Mouse (Mus musculus) gastrocnemius, postnatal 4 days (tissue): ENCODE results near the gene Cdhr4. TPM values are rescaled to one million over a fixed set of nuclear protein-coding genes. Genes with fewer than 3 reads are reported as not detected.
"Not testable (repeated sequence)": the region's sequence is repeated elsewhere in the genome, so short reads cannot be mapped to it uniquely, and the experiment has no call there.

Source experiments
- DNase-seq, 2 experiments: peaks; one replicate each; pipeline ENCODE4 v3.0.0; 2021 to 2022; ENCODE audit warnings: low spot score in 2 of 2, mixed read lengths in 2 of 2
- total RNA-seq, 2 experiments: library from RNA; stranded (reverse); gene quantifications; 2 replicates each; pipeline ENCODE4 v1.2.3; 2021

The Cdhr4 gene
- total RNA-seq, 2 experiments from 2014 or later: 1.4 to 1.7 TPM

DNA sequence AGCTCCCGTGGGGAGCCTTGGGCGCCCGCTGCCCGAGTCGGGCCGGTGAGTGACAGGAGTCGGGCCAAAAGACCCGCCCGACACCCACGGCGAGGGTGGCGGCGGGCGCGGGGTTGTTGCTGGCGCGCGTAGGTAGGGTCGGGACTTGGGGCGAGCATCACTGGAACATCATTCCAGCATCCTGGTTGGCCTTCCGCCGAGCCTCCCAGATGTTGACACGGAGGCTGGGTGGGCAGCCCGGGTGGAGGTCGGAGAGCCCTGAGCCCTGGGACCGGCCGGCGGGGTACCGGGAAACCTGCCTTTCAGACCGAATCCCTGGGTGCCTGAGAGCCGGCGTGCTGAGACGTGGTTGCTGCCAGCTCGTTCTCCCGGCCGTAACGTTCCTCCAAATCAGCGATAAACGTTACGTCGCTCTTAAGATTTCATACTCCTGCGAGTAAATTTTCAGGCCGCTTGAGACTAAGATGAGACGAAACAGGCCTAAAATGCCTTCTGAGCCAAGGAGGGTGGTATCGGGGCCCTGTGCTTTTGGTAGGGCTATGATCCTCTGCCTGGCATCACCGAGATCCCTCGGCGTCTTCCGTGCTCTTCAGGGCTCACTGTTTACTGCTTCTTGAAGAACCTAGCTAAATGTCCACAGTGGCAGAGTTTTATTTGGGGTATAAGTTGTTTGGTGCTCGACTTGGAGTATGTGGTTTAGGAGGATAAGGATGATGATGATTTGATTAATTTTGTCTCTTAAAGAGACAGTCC, 10.7 kb downstream of the Cdhr4 start:
- no peak for DNase-seq

GRCm38 (mm10) chr9:108003531-108003890, 11.2 kb downstream of the Cdhr4 start:
- DNase-seq: no peak

DNA sequence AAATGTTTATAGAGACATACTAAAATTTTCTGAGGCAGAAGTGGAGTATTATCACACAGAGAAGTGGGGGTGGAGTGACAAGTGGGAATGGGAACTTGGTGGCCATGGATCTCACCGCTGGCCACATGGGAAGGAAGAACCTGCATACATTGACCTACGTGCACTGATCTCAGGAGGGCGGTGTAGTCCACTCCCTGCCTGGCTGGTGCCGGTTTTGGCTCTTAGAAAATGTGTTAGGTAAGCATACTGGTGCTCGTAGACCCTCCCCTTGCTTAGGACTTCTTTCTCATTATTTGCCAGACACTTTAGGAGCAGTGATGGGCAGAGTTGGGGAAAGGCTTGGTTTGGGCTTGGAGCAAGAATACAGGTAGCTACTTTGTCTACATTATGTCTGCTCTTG, 15.7 kb downstream of the Cdhr4 start:
- DNase-seq: no peak

- no peak for DNase-seq
Observed at GRCm38 (mm10) chr9:108010385-108010784, 18.1 kb downstream of the Cdhr4 start.

- not testable (repeated sequence) for DNase-seq
Observed at GRCm38 (mm10) chr9:108013577-108013976, 21.3 kb downstream of the Cdhr4 start.

GRCm38 (mm10) chr9:108017127-108017526, 24.8 kb downstream of the Cdhr4 start:
- no peak for DNase-seq

DNA sequence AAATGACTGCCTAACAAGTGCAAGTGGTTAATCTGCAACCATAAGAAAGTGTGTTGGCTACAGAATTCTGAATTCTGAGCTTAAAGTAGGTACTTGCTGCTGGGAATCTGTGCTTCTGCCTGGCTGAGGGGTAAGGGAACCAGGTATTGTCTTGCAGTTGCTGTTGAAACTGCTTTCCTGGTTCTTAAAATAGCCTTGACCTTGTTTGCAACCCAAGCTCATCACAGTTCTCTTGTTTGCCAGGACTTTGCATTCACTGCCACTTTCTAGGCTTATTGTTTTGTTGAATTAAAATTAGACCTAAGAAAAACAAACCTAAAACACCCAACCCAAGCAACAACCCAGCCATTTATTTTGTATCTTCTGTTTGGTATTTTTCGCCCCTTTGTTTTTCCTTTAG, 28.4 kb downstream of the Cdhr4 start:
- no peak for DNase-seq

- no peak for DNase-seq
Observed at GRCm38 (mm10) chr9:108023216-108023615, 30.9 kb downstream of the Cdhr4 start.

DNA sequence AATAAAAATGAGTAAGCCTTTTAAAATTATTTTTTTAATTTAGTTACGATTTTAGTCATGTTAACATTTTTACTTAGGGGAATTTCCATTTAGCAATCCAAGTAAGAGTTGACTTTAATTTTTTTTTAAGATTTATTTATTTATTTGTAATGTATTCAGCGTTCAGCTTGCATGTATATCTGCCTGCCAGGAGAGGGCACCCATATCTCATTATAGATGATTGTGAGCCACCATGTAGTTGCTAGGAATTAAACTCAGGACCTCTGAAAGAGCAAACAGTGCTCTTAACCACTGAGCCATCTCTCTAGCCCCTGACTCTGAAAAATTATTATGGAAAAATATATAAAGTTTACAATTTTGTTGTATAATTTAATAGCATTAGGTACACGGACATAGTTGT, 34.3 kb downstream of the Cdhr4 start:
- no peak for DNase-seq

- no peak for DNase-seq
Observed at GRCm38 (mm10) chr9:108027867-108028266, 35.6 kb downstream of the Cdhr4 start.

DNA sequence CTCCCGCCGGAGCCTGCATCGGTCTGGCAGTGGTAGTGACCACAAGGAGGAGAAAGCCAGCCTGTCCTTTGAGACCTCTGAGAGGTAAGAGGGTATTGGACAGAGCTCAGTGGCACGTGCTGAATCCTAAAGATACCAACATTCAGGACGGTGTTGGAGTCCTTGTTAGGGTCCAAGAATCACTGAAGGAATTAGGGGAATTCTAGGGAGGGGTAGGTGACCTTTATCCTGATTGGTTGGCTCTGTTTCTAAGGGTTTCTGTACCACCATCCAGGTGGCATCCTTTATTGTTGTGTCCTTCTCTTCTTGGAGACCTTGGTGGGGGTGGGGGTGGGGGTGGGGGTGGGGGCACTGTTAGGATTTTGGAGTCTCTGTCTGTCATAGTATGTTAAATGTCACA, 39.8 kb downstream of the Cdhr4 start:
- no peak for DNase-seq

- no peak for DNase-seq
Observed at GRCm38 (mm10) chr9:108035331-108036156, 43.2 kb downstream of the Cdhr4 start.

- DNase-seq: no peak
Observed at GRCm38 (mm10) chr9:108044751-108045492, 52.6 kb downstream of the Cdhr4 start.

DNA sequence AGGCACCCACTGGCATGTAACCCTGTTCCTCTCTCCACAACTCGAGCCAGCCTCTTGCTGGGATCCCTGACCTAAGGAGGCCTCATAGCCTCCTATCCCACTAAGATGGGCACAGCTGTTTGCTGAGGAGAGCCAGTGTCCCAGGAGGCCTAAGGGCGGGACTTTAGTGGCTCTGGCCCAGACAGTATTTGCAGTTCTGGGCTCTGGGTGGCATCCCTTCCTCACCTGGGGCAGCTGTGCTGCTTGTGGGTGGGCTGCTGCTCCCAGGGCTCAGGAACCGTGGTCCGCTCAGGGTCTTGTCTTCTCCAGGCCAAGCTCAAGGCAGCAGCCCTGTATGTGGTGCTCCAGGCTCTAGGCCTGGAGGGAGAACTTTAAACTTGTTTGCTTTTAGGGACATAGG, 54.3 kb downstream of the Cdhr4 start:
- DNase-seq: no peak

DNA sequence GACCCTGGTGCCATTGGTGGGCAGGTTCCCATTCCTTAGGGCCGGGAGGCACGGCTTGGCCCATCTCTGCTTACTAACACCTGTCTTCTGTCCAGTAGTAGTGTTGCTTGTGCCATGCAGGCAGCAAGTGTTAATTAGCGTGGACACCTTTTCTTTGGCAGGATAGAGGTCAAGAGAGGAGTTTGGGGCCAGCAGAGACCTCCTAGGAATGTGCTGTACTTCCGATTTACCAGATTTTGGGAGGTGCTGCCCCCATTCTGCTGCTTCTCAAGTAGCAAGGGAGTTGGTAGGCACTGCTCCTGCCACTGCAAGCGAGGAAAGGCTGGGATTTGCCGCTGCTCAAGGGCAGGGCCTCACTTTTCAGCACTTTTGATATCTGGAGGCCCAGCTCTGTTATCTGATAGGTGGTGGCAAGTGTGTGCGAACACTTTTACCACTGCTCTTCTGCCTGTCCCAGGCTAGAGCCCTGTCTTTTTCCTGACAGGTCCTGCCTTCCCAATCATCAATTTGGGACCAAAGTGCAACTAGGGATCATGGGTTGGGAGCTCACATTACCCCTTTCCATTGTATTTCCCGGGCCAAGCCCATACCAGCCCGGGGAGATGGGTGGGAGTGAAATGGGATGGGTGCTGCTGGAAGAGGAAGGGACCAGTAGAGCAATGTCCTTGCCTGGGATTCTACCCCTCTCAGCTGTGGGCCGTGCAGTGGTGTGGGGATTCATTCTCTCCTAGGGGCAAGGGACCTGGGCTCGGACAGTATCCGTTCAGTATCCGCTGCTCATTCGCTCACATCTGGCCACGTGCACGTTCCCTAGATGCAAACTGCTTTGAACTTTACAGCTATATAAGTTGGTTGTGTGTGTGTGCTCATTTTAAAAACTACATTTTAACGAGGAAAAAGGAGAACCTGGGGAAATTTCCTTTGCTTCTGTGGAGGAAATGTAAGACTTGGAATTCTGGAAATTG, 55.6 kb downstream of the Cdhr4 start:
- DNase-seq: no peak

- no peak for DNase-seq
Observed at GRCm38 (mm10) chr9:108048566-108048955, 56.3 kb downstream of the Cdhr4 start.

- peak; percentile 87 to 95 for DNase-seq
Observed at GRCm38 (mm10) chr9:108049016-108049455, 56.7 kb downstream of the Cdhr4 start, which contains the start of gene Gmppb. Gmppb (plus strand) TSS chr9:108049242.
